Mouse (Mus musculus): ENCODE data around the gene P2rx6. TPM values are rescaled to one million over a fixed set of nuclear protein-coding genes. Genes with fewer than 3 reads are reported as not detected.

P2rx6 gene
- total and polyA plus RNA-seq, 3 experiments, result 0.11 TPM; not detected in 2

GRCm38 (mm10) chr16:17616212-17616611 is 54.5 kb downstream of the P2rx6 start:
- no peak for TF ChIP-seq POLR2AphosphoS5 (IDR thresholded peaks at IDR 0.05; ENCODE audit: insufficient replicate concordance, low read depth, low read length)
- no peak for TF ChIP-seq GATA1 (IDR thresholded peaks at IDR 0.05; ENCODE audit: borderline replicate concordance, low read length)
- TF ChIP-seq TAL1 (conservative IDR thresholded peaks at IDR 0.05; ENCODE audit: low read depth, low read length), result no peak
- no peak for TF ChIP-seq CTCF (IDR thresholded peaks at IDR 0.05; ENCODE audit: low read depth, low read length)
- TF ChIP-seq GATA2 (IDR thresholded peaks at IDR 0.05; ENCODE audit: borderline replicate concordance, low read depth, low read length), result no peak
- H3K4me3 ChIP-seq (ENCODE audit: low read depth, low read length), result no peak overlapping the region
- H3K9me3 ChIP-seq (replicated peaks), result no peaks in the 10 kb centered on the region
- DNase-seq (ENCODE audit: low spot score) (no peak), ATAC-seq (ENCODE audit: extremely low read depth, insufficient number of reproducible peaks, low FRiP score, poor library complexity, severe bottlenecking) (no peak)
- peaks cover 32% of the 10 kb centered on the region for H3K4me1 ChIP-seq (ENCODE audit: insufficient read depth, low read depth, low read length)
- H3K36me3 ChIP-seq (replicated peaks), result peaks cover 5% of the 10 kb centered on the region
- H3K27me3 ChIP-seq (ENCODE audit: insufficient read depth, low read length), result no peaks in the 10 kb centered on the region

GRCm38 (mm10) chr16:17617922-17618565 is 56.4 kb downstream of the P2rx6 start:
- Histone ChIP-seq H3K36me3 (replicated peaks) (peaks cover 22% of the 10 kb centered on the region), H3K4me3 (ENCODE audit: low read depth, low read length) (no peak overlapping the region), H3K9me3 (replicated peaks) (no peaks in the 10 kb centered on the region), H3K4me1 (ENCODE audit: insufficient read depth, low read depth, low read length) (peaks cover 36% of the 10 kb centered on the region), H3K27me3 (ENCODE audit: insufficient read depth, low read length) (no peaks in the 10 kb centered on the region)
- ATAC-seq (ENCODE audit: extremely low read depth, insufficient number of reproducible peaks, low FRiP score, poor library complexity, severe bottlenecking), result no peak
- DNase-seq (ENCODE audit: low spot score), result peak; percentile 45
- TF ChIP-seq TAL1 (conservative IDR thresholded peaks at IDR 0.05; ENCODE audit: low read depth, low read length), result no peak
- TF ChIP-seq GATA1 (IDR thresholded peaks at IDR 0.05; ENCODE audit: borderline replicate concordance, low read length), result no peak
- peak; percentile 74 for TF ChIP-seq CTCF (IDR thresholded peaks at IDR 0.05; ENCODE audit: low read depth, low read length)
- no peak for TF ChIP-seq POLR2AphosphoS5 (IDR thresholded peaks at IDR 0.05; ENCODE audit: insufficient replicate concordance, low read depth, low read length)

GRCm38 (mm10) chr16:17619198-17620105 is 57.8 kb downstream of the P2rx6 start, which contains the start of gene Smpd4:
TSS of gene Smpd4 (plus strand) at chr16:17619354.
- ATAC-seq (ENCODE audit: extremely low read depth, insufficient number of reproducible peaks, low FRiP score, poor library complexity, severe bottlenecking) (no peak), DNase-seq (ENCODE audit: low spot score) (peak; percentile 73)
- TF ChIP-seq POLR2AphosphoS5 (IDR thresholded peaks at IDR 0.05; ENCODE audit: insufficient replicate concordance, low read depth, low read length) (no peak), GATA1 (IDR thresholded peaks at IDR 0.05; ENCODE audit: borderline replicate concordance, low read length) (no peak), GATA2 (IDR thresholded peaks at IDR 0.05; ENCODE audit: borderline replicate concordance, low read depth, low read length) (no peak), CTCF (IDR thresholded peaks at IDR 0.05; ENCODE audit: low read depth, low read length) (no peak), TAL1 (conservative IDR thresholded peaks at IDR 0.05; ENCODE audit: low read depth, low read length) (no peak)
- Histone ChIP-seq H3K27me3 (ENCODE audit: insufficient read depth, low read length) (no peaks in the 10 kb centered on the region), H3K4me3 (ENCODE audit: low read depth, low read length) (peak within 1 kb of the TSS; percentile 93), H3K36me3 (replicated peaks) (peaks cover 34% of the 10 kb centered on the region), H3K4me1 (ENCODE audit: insufficient read depth, low read depth, low read length) (peaks cover 36% of the 10 kb centered on the region), H3K9me3 (replicated peaks) (no peaks in the 10 kb centered on the region)

GRCm38 (mm10) chr16:17621936-17622335 is 60.3 kb downstream of the P2rx6 start:
- Histone ChIP-seq H3K4me1 (ENCODE audit: insufficient read depth, low read depth, low read length) (peaks cover 38% of the 10 kb centered on the region), H3K27me3 (ENCODE audit: insufficient read depth, low read length) (no peaks in the 10 kb centered on the region), H3K36me3 (replicated peaks) (peaks cover 59% of the 10 kb centered on the region), H3K4me3 (ENCODE audit: low read depth, low read length) (no peak overlapping the region), H3K9me3 (replicated peaks) (no peaks in the 10 kb centered on the region)
- DNase-seq (ENCODE audit: low spot score) (no peak), ATAC-seq (ENCODE audit: extremely low read depth, insufficient number of reproducible peaks, low FRiP score, poor library complexity, severe bottlenecking) (no peak)
- no peak for TF ChIP-seq GATA2 (IDR thresholded peaks at IDR 0.05; ENCODE audit: borderline replicate concordance, low read depth, low read length)
- no peak for TF ChIP-seq CTCF (IDR thresholded peaks at IDR 0.05; ENCODE audit: low read depth, low read length)
- TF ChIP-seq TAL1 (conservative IDR thresholded peaks at IDR 0.05; ENCODE audit: low read depth, low read length), result no peak
- TF ChIP-seq POLR2AphosphoS5 (IDR thresholded peaks at IDR 0.05; ENCODE audit: insufficient replicate concordance, low read depth, low read length), result no peak
- no peak for TF ChIP-seq GATA1 (IDR thresholded peaks at IDR 0.05; ENCODE audit: borderline replicate concordance, low read length)

- DNase-seq (ENCODE audit: low spot score), result no peak
- no peak overlapping the region for H3K4me3 ChIP-seq (ENCODE audit: low read depth, low read length)
- no peak for TF ChIP-seq TAL1 (conservative IDR thresholded peaks at IDR 0.05; ENCODE audit: low read depth, low read length)
- no peak for TF ChIP-seq GATA1 (IDR thresholded peaks at IDR 0.05; ENCODE audit: borderline replicate concordance, low read length)
- TF ChIP-seq CTCF (IDR thresholded peaks at IDR 0.05; ENCODE audit: low read depth, low read length), result peak; percentile 41; the same call in 1 of the 2 replicates
- TF ChIP-seq GATA2 (IDR thresholded peaks at IDR 0.05; ENCODE audit: borderline replicate concordance, low read depth, low read length), result no peak
- TF ChIP-seq POLR2AphosphoS5 (IDR thresholded peaks at IDR 0.05; ENCODE audit: insufficient replicate concordance, low read depth, low read length), result no peak
- H3K4me1 ChIP-seq (ENCODE audit: insufficient read depth, low read depth, low read length), result peaks cover 13% of the 10 kb centered on the region
- H3K27me3 ChIP-seq (ENCODE audit: insufficient read depth, low read length), result no peaks in the 10 kb centered on the region
- ATAC-seq (ENCODE audit: extremely low read depth, insufficient number of reproducible peaks, low FRiP score, poor library complexity, severe bottlenecking), result no peak; the same call in 1 of the 2 replicates
- H3K9me3 ChIP-seq (replicated peaks), result no peaks in the 10 kb centered on the region
- H3K36me3 ChIP-seq (replicated peaks), result peaks cover 94% of the 10 kb centered on the region
Measured at GRCm38 (mm10) chr16:17625488-17626268, 64.0 kb downstream of the P2rx6 start.
